In genomic region chr13:59206186-59206585, GRCm38 (mm10) we compare ENCODE assay signal across 31 mouse cellular contexts.
"Had no signal": no experiment of that assay in that cellular context is flagged by ENCODE, and none has a peak within 500 bp of the region (broad histone marks: within the 10 kb centered on the region; RNA-seq: fewer than 3 reads in every experiment).

No protein-coding gene starts in this region.

- H3K4me1 ChIP-seq: limb, embryonic 12.5 days; limb, embryonic 13.5 days; limb, embryonic 15.5 days; liver, embryonic 12.5 days; liver, embryonic 13.5 days; liver, embryonic 15.5 days; lung, embryonic 15.5 days; megakaryocyte, embryonic 14.5 days; midbrain, embryonic 15.5 days; neural tube, embryonic 12.5 days had no signal

- ATAC-seq: liver, embryonic 12.5 days; liver, postnatal 0 days; lung, postnatal 0 days; midbrain, embryonic 13.5 days; midbrain, embryonic 15.5 days; midbrain, embryonic 16.5 days had no signal

- H3K27me3 ChIP-seq: limb, embryonic 12.5 days; limb, embryonic 15.5 days; liver, embryonic 12.5 days; liver, embryonic 13.5 days; liver, embryonic 15.5 days; lung, embryonic 15.5 days; megakaryocyte, embryonic 14.5 days; midbrain, embryonic 12.5 days; midbrain, embryonic 13.5 days; midbrain, embryonic 15.5 days; neural tube, embryonic 12.5 days had no signal

- H3K9ac ChIP-seq: limb, embryonic 12.5 days; limb, embryonic 13.5 days; limb, embryonic 15.5 days; liver, embryonic 12.5 days; liver, embryonic 13.5 days; liver, embryonic 14.5 days; liver, embryonic 15.5 days; liver, postnatal 0 days; lung, embryonic 14.5 days; lung, embryonic 15.5 days; midbrain, embryonic 12.5 days; midbrain, embryonic 13.5 days; midbrain, embryonic 15.5 days; neural tube, embryonic 12.5 days had no signal

- H3K36me3 ChIP-seq: limb, embryonic 10.5 days; limb, embryonic 12.5 days; limb, embryonic 13.5 days; limb, embryonic 15.5 days; liver, embryonic 12.5 days; liver, embryonic 13.5 days; liver, embryonic 15.5 days; lung, embryonic 15.5 days; midbrain, embryonic 10.5 days; midbrain, embryonic 12.5 days; midbrain, embryonic 13.5 days; midbrain, embryonic 15.5 days; neural tube, embryonic 12.5 days had no signal

- H3K9me3 ChIP-seq: limb, embryonic 10.5 days; limb, embryonic 12.5 days; limb, embryonic 13.5 days; limb, embryonic 15.5 days; liver, embryonic 12.5 days; liver, embryonic 13.5 days; liver, embryonic 15.5 days; lung, embryonic 15.5 days; midbrain, embryonic 10.5 days; midbrain, embryonic 12.5 days; midbrain, embryonic 13.5 days; midbrain, embryonic 15.5 days; neural tube, embryonic 12.5 days had no signal

- DNase-seq: left cerebral cortex, postnatal 4 days; liver; liver, embryonic 13.5 days; liver, postnatal 0 days; lung, adult 18-20 months; lung, adult 2 months; lung, embryonic 14.5 days; lung, postnatal 10 days; lung, postnatal 36 days; lung, postnatal 4 days; midbrain, embryonic 14.5 days had no signal

- H3K4me2 ChIP-seq: limb, embryonic 12.5 days; limb, embryonic 13.5 days; limb, embryonic 15.5 days; liver, embryonic 11.5 days; liver, embryonic 12.5 days; liver, embryonic 13.5 days; liver, embryonic 15.5 days; lung, embryonic 14.5 days; lung, embryonic 15.5 days; midbrain, embryonic 11.5 days; midbrain, embryonic 12.5 days; midbrain, embryonic 13.5 days; midbrain, embryonic 15.5 days; neural tube, embryonic 12.5 days had no signal

- H3K4me3 ChIP-seq: limb, embryonic 10.5 days; limb, embryonic 12.5 days; limb, embryonic 13.5 days; limb, embryonic 15.5 days; liver, embryonic 12.5 days; liver, embryonic 13.5 days; liver, embryonic 15.5 days; lung, embryonic 15.5 days; megakaryocyte, embryonic 14.5 days; midbrain, embryonic 10.5 days; midbrain, embryonic 12.5 days; midbrain, embryonic 13.5 days; midbrain, embryonic 15.5 days; myocyte; neural tube, embryonic 12.5 days had no signal

- H3K27ac ChIP-seq: limb, embryonic 10.5 days; limb, embryonic 12.5 days; limb, embryonic 13.5 days; limb, embryonic 15.5 days; liver, embryonic 12.5 days; liver, embryonic 13.5 days; liver, embryonic 14.5 days; liver, embryonic 15.5 days; lung, embryonic 15.5 days; macrophage; midbrain, embryonic 10.5 days; midbrain, embryonic 12.5 days; midbrain, embryonic 13.5 days; midbrain, embryonic 15.5 days; neural tube, embryonic 12.5 days had no signal
